Mouse (Mus musculus) adrenal gland, adult 8-10 months (tissue): Measurements from ENCODE around the gene Ltv1. TPM values are rescaled to one million over a fixed set of nuclear protein-coding genes. Genes with fewer than 3 reads are reported as not detected.

Experiments
- DNase-seq: peaks from one replicate; pipeline ENCODE4 v3.0.0; 2022
- total RNA-seq, 4 experiments: library from RNA; stranded (reverse); gene quantifications; 2 replicates each; pipeline ENCODE4 v1.2.4; 2022

Gene Ltv1
- total RNA-seq = 10 to 100 TPM; 34.7 to 46.0 (median 40.2) TPM

- peak; percentile 94 for DNase-seq
These were observed at the start of gene Ltv1 for GRCm38 (mm10) chr10:13192731-13193351. Gene Ltv1, minus strand, starts transcription at chr10:13193168.

- no peak for DNase-seq
These were observed 47.5 kb upstream of the Ltv1 start for GRCm38 (mm10) chr10:13240431-13240830.

- DNase-seq = no peak
These were observed 45.2 kb upstream of the Ltv1 start for GRCm38 (mm10) chr10:13238188-13238587.

DNA sequence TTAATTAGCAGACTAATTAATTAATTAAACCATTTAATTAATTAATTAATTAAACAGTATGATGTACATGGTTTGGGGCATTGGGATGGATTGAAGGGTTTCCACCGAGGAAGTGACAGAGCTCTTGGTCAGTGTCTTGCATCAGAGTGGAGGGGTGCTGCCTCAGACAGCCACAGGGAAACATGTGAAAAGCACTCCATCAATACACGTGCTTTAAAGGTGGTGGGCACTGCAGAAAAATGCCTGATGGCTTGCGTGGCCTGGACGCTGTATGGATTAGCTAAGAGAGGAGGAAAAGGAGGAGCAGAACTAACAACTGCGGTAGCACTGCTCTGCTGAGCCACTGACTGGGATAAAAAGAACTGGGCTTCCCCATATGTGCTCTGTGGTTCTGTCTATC is 43.9 kb upstream of the Ltv1 start:
- DNase-seq = no peak

DNA sequence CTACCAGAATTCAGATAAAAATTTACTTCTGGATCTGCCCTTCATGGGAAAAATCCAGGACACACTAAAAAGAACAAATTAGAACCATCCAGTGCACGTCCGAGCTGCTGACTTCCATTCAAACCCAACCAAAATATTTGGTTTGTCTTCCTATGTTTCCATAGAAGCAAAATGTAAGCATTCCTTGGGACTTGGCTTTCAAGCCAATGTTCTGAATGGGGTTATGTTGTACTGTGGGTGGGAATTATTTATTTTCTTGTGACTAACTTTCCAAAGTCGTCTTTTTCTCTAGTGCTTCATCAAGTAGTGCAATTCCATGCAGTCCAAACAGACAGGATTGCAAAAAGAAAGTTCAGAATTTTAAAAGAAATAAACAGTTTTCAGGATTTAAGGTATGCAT is 41.5 kb upstream of the Ltv1 start:
- no peak for DNase-seq

DNA sequence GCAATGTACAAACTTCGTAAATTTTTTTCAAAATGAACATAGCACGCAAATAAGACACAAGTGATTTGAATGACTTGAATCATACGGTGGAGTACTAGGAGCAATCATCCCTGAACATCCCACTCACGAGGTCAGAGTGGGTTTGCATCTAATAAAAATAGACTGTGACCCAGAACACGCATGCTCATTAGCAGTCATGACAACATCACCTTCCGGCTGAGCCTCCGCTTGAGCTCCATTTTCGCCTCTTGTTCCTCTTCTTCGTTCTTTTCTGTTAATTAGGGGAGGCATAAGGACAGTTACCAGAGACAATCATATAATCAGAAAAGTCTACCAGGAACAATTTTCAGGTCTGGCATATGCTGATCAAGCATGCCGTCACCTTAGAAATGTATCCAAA is 41.0 kb upstream of the Ltv1 start:
- DNase-seq = no peak

DNA sequence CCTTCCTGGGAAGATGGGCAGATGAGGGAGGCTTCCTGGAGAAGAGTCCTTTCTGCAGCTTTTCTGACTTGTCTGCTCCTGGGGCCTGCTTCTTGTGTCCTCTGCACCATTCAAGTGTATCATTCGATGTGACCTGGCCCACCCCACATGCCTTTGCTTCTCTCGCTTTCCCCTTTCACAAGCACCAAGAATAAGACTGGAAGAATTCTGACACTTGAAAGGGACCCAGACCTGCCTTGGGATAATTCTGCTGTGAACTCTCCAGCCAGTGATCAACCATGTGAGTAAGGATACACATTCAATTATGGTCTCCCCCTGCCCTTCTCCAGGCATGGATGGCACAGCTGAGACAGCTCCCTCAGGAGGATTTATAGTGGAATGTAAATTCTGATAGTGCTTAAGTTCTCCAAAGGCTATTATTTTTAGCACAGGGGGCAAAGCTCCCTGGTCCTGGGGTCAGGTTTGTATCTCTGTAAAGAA is 40.2 kb upstream of the Ltv1 start:
- no peak for DNase-seq

- no peak for DNase-seq
These were observed 39.6 kb upstream of the Ltv1 start for GRCm38 (mm10) chr10:13232443-13233142.

GRCm38 (mm10) chr10:13230716-13231115 is 37.7 kb upstream of the Ltv1 start:
- DNase-seq = no peak

DNA sequence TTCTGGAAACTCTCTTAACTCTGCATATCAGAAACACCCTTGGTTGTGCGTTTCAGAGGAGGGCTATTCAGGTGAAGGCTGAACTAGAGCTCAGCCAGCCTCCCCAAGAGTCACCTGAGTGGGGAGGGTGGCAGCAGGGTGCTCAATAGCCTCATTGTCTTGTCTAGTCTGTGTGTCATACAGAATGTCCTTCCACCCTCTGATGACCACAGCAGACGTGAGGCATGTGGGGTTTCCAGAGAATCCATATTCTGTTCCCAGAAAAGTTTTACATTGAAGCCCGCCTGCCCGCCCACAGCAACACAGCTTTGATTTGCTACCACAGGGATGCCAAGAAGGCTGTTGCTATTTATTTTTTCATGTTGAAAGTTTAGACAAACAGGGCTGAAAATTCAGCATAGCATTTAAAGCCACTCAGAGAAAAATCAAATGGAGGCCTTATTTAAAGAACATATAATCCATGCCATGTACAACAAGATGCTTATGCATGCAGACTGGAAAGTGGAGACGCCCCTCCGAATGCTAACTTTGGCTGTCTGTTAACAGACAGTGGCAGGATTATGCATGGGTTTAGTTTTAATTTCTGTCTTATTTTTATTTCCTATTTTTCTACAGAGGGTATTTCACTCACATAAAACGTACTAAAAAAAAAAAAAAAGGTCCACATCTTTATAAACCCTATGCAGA is 32.6 kb upstream of the Ltv1 start:
- DNase-seq = no peak

- DNase-seq = no peak
These were observed 29.2 kb upstream of the Ltv1 start for GRCm38 (mm10) chr10:13222135-13222534.

- DNase-seq = no peak
These were observed 27.1 kb upstream of the Ltv1 start for GRCm38 (mm10) chr10:13220061-13220460.

DNA sequence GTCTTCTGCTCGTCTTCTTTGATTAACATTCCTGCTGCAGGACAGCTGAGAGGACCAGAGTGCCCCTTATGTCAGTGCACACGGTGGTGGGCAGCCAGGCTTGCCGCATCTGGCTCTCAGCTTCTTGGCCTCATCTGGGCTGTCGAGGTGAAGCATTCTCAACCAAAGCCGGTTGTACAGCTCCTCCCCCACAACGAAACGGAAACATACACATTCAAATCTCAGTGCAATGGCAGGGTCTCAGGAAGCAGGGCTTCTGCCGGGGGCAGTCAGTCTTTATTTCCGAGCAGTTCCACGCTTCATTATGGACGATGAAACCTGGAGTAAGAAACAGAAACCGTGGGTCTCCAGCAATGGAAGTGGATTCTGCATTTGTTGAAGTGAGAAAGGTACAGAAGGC is 21.0 kb upstream of the Ltv1 start:
- DNase-seq = no peak

- DNase-seq = no peak
These were observed 19.9 kb upstream of the Ltv1 start for GRCm38 (mm10) chr10:13212829-13213228.

GRCm38 (mm10) chr10:13212326-13212725 is 19.4 kb upstream of the Ltv1 start:
- no peak for DNase-seq

- no peak for DNase-seq
These were observed 17.1 kb upstream of the Ltv1 start for GRCm38 (mm10) chr10:13209930-13210637.

DNA sequence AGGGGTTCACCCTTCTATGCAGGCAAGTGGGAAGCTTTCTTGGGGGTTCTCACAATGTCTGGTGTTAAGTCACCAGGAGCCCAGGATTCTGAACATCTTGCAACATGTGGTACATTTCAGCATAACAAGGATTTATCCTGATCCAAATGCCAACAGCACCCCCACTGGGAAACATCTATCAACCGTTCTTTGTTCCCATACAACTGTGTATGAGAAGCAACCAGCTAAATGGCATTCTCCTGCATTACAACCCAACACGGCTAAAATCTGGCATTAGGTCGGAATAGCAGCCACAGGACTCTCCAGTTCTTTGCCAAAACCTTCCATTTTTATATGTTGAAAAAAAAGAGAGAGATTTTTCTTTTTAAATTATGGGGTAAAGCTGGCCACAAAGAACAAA is 16.5 kb upstream of the Ltv1 start:
- DNase-seq = no peak

DNA sequence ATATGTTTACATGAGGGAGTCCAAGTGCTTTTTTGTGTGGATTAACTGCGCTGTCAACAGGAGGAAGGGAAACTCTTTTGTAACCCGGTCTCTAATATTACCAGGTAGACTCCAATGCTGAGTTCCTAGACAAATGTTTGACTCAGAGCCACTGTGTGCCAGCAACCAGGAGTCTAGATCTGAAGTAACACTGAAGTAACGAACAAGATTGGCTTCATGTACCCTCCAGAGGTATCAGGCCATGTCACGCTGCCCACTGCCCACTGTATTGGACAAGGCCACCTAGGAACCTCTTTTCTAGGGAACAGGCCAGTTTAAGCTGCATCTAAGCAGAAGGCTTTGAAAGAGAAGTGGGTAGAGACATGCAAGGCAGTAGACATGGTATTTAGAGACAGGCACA is 16.1 kb upstream of the Ltv1 start:
- DNase-seq = no peak

- no peak for DNase-seq
These were observed 8.8 kb upstream of the Ltv1 start for GRCm38 (mm10) chr10:13201741-13202293.

DNA sequence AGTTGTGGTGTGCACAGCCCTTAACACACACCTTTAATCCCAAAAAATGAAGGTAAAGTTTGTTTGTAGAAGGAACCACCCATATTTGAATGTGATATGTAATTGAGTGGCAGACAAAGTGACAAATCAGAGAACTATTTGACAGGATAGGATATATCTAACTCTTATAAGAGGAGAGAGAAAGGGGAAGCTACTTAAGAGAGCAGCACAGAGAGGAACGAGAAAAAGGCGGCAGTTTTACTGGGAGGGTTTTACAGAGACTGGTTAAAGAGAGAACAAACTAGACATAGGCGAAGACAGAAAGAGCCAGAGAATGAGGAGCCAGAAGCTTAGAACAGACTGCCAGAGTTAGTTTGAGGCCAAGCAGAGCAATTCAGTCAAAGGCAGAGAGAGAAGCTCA is 7.9 kb upstream of the Ltv1 start:
- DNase-seq = no peak

GRCm38 (mm10) chr10:13199234-13199633 is 6.3 kb upstream of the Ltv1 start:
- no peak for DNase-seq

DNA sequence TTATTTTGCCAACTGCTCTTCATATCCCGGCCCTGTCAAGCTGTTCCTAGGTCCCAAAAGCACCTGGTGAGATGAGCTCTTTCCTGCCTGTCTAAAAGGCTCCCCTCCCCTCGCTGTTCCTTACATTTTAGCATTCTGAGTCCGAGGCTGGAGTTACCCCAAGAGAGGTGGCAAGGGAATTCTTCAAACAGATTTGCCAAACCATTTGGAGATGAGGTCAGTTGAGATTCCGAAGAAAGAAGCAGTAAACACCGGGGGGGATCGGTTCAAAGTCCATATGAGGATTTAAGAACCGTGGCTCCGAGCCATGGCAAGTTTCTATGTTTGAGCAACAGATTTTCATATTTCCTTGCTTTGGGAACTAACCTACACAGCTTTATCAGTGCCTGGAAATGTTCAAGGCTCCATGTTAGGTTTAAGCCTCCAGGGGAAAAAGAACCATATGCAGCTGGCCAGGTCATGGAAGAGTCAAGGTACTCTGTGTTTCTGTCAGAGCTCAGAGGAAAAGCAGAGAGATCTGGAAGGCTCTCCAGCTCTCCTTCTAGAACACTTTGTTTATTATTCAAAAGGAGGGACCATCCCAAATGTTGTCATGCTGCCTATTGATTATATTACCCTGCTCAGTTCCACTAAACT is 4.0 kb upstream of the Ltv1 start:
- DNase-seq = no peak
